Mouse (Mus musculus): ENCODE data around the gene Plod3.

DNA sequence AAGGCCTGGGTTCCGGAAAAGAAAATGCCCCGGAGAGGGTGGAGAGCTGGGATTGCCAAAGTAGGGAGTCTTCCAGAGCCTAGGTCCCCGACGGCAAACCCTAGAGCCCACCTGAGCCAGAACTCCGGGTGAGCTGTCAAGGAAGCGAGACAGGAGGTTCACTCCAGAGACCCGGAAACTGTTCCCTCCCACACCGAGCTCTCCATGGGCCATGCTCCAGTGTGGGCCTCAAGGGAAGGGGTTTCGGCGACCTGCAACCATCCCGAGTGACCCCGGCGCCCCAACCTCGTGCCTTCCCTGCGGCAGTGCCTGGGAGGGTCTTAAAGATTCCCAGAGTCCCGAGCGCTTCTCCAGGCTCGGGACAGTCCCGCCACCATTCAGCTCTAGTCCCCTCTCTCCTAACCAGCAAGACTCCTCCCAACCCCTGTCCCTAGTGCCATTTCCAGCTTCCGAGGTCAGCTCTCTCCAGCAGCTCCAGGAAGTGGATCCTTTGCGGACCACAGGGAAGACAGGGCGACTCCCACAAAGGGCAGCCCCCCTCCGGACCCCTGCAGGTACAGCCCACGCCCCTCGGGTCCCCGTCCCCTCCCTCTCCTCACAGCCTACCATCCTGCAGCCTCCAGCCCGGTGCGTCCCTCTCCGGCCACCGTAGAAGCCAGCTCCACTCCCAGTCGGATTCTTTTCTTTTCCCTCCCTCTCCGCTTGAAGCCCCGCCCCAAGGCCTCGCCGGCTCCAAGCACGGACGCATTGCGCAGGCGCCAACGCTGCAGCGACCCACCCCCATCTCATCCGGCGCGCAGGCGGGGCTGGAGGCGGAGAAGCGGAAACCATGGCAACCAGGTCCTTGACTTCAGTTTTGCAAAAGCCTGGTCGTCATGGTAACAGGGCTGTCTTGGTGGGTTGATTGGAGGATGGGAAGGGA, 58.8 kb downstream of the Plod3 start, which contains the start of gene Ap1s1:
- no peak for TF ChIP-seq CTCF (IDR thresholded peaks at IDR 0.05; ENCODE audit: extremely low read depth, insufficient read depth, low read length)
- peak; percentile 64 for TF ChIP-seq POLR2A (IDR thresholded peaks at IDR 0.05; ENCODE audit: extremely low read depth, insufficient read depth, low read length)
